Mouse (Mus musculus) kidney, embryonic 16.5 days (tissue): ENCODE data around the gene Ccnd1. TPM values are rescaled to one million over a fixed set of nuclear protein-coding genes. Genes with fewer than 3 reads are reported as not detected.

Experiments
- ATAC-seq: fragments of 200-750 bp; cut with Nextera tagmentation; 2 replicates; pipeline ENCODE4 v1.8.0; 2017; ENCODE audit warnings: moderate TSS enrichment; ENCODE audit not compliant: low FRiP score, low TSS enrichment
- H3K27ac ChIP-seq: fragments of 300-500 bp; sonication (generic); 2 replicates; pipeline ENCODE4 v1.5.1; 2014; ENCODE audit warnings: low read length
- H3K27me3 ChIP-seq: fragments of 300-500 bp; sonication (generic); 2 replicates; pipeline ENCODE4 v1.6.1; 2014; ENCODE audit warnings: low read length, control low read depth, mixed read lengths; ENCODE audit not compliant: insufficient read depth
- H3K36me3 ChIP-seq: fragments of 300-500 bp; sonication (generic); 2 replicates; pipeline ENCODE4 v1.6.1; 2014; ENCODE audit warnings: low read length, control low read depth, mixed read lengths; ENCODE audit not compliant: insufficient read depth
- H3K4me1 ChIP-seq: fragments of 300-500 bp; sonication (generic); 2 replicates; pipeline ENCODE4 v1.6.1; 2014; ENCODE audit warnings: low read length, control low read depth, mixed read lengths; ENCODE audit not compliant: insufficient read depth
- H3K4me2 ChIP-seq: fragments of 300-500 bp; sonication (generic); replicated peaks from 2 replicates; pipeline ENCODE4 v1.6.1; 2014; ENCODE audit warnings: low read depth, low read length
- H3K4me3 ChIP-seq: fragments of 300-500 bp; sonication (generic); 2 replicates; pipeline ENCODE4 v1.5.1; 2014; ENCODE audit warnings: mild to moderate bottlenecking, low read length
- H3K9ac ChIP-seq: fragments of 300-500 bp; sonication (generic); replicated peaks from 2 replicates; pipeline ENCODE4 v1.6.1; 2014; ENCODE audit warnings: low read length
- H3K9me3 ChIP-seq: fragments of 300-500 bp; sonication (generic); 2 replicates; pipeline ENCODE4 v1.6.1; 2016; ENCODE audit warnings: low read length, control low read depth
- whole genome bisulfite sequencing: fragments of 180-500 bp; shearing (Covaris S2); extraction: QIAGEN DNeasy Blood & Tissue Kit; methylation state at CpG from one replicate; pipeline ENCODE4 v1.1.7; 2014; 5-methylcytosine and 5-hydroxymethylcytosine counted together
- polyA plus RNA-seq: library from polyadenylated mRNA; unstranded; fragments of >200 nt; fragmentation: Nextera tagmentation; extraction: Ambion mirVana; gene quantifications from 2 replicates; pipeline ENCODE4 v1.2.1, GENCODE M21; 2015

Ccnd1 gene
- polyA plus RNA-seq, 1 experiment from 2014 or later = 185 TPM

DNA sequence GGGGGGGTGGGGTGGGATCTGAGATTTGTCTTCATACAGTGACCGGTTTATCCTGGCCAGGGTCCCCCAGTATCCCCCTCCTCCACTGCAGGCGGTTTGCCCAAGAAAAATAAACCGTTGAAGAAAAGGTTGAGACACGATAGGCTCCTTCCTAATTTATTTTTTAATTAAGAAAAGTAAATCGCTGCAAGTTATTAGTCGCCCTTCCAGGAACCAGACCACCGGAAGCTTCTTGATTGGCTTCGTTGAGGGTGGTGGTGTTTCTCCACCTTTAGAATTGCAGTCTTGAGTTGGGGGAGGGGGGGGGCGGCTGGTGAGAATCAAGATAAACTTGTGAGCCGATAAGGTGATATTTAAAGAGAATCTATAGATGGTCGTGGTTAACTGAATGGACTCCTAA lies 860 bp upstream of the Ccnd1 start:
- under 1% methylated on average over 11 of the region's 11 CpGs for WGBS
- peak overlapping the region; percentile 98 for H3K27ac ChIP-seq
- H3K4me2 ChIP-seq = peak overlapping the region; percentile 96
- peak overlapping the region; percentile 76 for H3K9ac ChIP-seq
- no peak for ATAC-seq
- H3K4me3 ChIP-seq = peak overlapping the region; percentile 85
- peaks cover 18% of the 10 kb centered on the region for H3K36me3 ChIP-seq
- H3K27me3 ChIP-seq = no peaks in the 10 kb centered on the region
- no peaks in the 10 kb centered on the region for H3K9me3 ChIP-seq
- peaks cover 42% of the 10 kb centered on the region for H3K4me1 ChIP-seq

DNA sequence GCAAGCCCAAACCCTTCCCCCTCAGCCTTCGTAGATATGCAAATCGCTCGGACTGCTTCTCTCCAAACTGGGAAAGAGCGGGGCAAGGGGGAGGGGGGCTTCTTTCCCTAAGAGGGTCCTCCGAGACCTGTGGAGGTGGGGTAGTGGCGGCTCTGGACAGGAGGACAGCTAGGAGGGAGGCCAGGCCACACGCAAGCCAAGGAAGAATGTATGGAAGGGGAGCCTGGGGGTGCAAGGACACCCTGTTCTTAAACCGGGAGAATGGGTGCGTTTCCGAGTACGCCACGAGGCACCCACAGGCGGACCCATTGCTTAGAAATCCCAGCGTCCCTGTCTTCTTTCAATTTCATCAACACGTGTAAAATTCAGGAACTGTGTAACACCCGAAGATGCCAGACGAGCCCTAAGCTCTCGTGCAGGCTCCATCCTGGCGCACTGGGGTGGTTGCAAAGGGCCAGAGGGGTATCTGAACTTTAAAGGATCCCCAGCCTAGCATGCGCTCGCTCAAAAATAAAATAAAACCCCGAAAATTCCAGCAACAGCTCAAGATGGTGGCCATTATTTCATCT lies 362 bp upstream of the Ccnd1 start:
- Histone ChIP-seq H3K9me3 (no peaks in the 10 kb centered on the region), H3K36me3 (peaks cover 23% of the 10 kb centered on the region), H3K9ac (peak overlapping the region; percentile 76), H3K4me2 (peak overlapping the region; percentile 96), H3K27me3 (no peaks in the 10 kb centered on the region), H3K27ac (peak overlapping the region; percentile 98), H3K4me3 (peak overlapping the region; percentile 85), H3K4me1 (peaks cover 46% of the 10 kb centered on the region)
- ATAC-seq = no peak
- under 1% methylated on average over 21 of the region's 22 CpGs for WGBS

DNA sequence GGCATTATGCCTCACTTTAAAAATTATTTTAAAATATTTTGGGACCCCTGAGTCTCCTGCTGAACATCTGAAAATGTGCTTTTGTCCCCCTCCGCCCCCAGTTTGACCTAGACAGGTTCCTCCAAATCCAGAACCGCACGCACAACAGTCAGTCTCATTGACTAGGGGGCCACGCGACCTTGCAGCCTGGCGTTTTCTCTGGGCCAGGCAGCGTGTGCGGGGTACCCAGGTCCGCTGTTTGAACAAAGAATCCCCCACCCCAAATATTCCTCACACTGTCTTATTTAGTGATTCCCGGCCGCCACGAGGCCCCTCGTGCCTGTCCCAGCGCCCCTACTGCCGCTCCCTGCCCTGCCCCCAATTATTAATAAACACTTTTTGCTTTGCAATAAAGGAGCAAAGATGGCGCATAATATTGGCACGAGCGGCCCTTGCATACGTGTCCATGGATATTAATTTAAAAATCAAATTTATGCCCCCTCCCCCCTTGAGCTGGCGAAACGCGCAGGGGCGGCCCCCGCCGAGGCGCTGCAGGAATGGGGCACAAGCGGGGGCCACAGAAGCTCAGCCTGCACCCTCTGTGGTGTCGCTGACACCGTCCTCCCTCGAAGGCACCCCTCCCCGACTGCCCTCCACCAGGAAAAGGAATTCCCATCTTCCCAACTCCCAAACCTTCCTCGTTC lies 923 bp downstream of the Ccnd1 start:
- no peaks in the 10 kb centered on the region for H3K27me3 ChIP-seq
- H3K4me3 ChIP-seq = peak overlapping the region; percentile 85
- peaks cover 46% of the 10 kb centered on the region for H3K4me1 ChIP-seq
- WGBS = under 1% methylated on average over 32 of the region's 32 CpGs
- ATAC-seq = no peak
- no peaks in the 10 kb centered on the region for H3K9me3 ChIP-seq
- H3K27ac ChIP-seq = peak overlapping the region; percentile 98
- H3K36me3 ChIP-seq = peaks cover 36% of the 10 kb centered on the region
- peak overlapping the region; percentile 76 for H3K9ac ChIP-seq
- H3K4me2 ChIP-seq = peak overlapping the region; percentile 96

DNA sequence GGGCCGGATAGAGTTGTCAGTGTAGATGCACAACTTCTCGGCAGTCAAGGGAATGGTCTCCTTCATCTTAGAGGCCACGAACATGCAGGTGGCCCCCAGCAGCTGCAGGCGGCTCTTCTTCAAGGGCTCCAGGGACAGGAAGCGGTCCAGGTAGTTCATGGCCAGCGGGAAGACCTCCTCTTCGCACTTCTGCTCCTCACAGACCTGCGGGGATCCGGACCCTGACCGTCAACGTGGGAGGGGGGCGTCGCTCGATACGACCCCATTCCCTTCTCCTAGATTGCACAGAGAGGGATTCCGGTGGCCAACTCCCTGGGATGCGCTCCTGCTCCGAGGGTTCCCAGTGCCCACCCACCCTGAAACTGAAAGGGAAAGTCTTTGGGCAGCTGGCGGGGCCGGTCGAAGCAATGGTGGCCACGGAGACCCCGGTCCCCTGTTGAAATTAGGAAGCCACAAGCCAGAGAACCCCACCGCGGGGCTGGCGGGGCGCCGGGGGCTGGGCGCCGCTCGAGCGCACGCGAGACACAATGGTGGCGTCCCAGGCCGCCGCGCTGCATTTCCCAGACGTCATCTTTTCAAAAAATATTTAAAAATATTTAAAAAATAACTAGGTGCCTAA lies 1.7 kb downstream of the Ccnd1 start:
- Histone ChIP-seq H3K4me1 (peaks cover 45% of the 10 kb centered on the region), H3K36me3 (peaks cover 43% of the 10 kb centered on the region), H3K4me2 (peak overlapping the region; percentile 96), H3K9ac (peak overlapping the region; percentile 76), H3K4me3 (peak overlapping the region; percentile 85), H3K9me3 (no peaks in the 10 kb centered on the region), H3K27me3 (no peaks in the 10 kb centered on the region), H3K27ac (peak overlapping the region; percentile 98)
- WGBS = under 1% methylated on average over 39 of the region's 39 CpGs
- no peak for ATAC-seq

DNA sequence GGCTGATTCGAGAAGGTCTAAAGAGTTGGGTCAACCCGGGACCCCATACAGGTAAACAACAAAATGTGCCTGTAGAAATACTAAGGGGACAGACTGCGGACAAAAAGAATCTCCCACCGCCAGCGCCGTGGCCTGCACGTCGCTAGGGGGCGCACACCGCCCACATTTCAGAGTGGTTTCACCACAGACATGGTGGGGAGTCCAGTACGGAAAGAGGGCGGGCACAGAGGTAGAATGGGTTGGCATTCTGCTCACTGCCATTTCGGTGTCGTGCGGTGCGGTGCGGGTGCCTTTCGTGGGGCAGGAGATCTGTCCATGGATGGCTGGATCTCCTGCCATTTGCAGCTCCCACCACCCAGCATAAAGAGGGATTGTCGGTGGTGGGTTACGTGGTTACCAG lies 2.2 kb downstream of the Ccnd1 start:
- Histone ChIP-seq H3K9me3 (no peaks in the 10 kb centered on the region), H3K36me3 (peaks cover 48% of the 10 kb centered on the region), H3K27ac (peak overlapping the region; percentile 98), H3K9ac (peak overlapping the region; percentile 76), H3K4me1 (peaks cover 40% of the 10 kb centered on the region), H3K4me3 (peak overlapping the region; percentile 85), H3K4me2 (peak overlapping the region; percentile 96), H3K27me3 (no peaks in the 10 kb centered on the region)
- ATAC-seq = no peak
- WGBS = 1% methylated on average over 20 of the region's 20 CpGs

DNA sequence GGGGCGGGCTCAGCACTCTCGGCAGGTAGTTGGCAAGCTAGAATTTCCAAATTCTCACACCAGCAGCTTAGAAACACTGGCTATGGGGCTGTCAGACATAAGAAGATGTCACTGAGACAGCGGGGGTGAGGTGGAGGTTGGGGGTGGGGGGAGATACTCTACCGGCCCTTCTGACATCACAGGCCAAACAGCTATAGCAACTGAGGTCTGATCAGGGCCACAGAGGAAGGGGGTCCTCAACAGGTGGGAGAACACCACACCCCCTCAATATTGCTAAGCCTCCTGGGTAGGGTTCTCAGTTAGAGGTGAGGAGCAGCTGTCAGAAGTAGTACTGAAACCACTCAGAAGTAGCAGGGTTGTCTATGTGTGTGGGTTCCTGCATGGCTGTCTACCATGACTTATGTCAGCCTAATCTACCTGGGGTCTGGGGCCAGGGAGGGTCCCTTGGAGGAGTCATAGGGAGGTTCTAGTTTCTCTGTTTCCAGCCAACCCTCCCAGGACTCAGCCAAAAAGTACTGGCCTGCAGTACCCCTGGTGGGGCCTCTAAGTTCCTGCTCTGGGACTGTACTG lies 3.3 kb downstream of the Ccnd1 start:
- Histone ChIP-seq H3K27ac (peak overlapping the region; percentile 16; the same call in 1 of the 2 replicates), H3K4me3 (peak overlapping the region; percentile 85), H3K36me3 (peaks cover 53% of the 10 kb centered on the region), H3K4me2 (peak overlapping the region; percentile 96), H3K4me1 (peaks cover 36% of the 10 kb centered on the region), H3K9ac (peak overlapping the region; percentile 76), H3K9me3 (no peaks in the 10 kb centered on the region), H3K27me3 (no peaks in the 10 kb centered on the region)
- no peak for ATAC-seq
- 85% methylated on average over 4 of the region's 4 CpGs for WGBS

DNA sequence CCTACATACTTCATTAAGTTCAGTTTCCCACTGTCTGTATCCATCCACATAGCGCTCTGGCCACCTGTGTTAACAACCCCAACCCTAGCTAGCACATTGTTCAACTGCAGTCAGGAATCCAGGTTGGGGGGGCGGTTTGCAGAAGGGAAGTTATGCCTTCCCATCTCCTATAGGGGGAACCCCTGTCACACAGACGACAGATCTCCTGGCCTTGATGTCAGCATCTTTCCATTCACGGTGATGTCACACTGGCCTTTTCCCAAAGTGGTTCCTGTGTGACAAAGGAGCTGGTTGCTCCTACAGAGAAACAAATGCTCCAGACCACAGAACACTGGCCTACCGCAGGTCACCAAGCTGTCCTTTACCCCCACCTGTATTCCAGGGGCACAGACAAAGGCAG lies 4.2 kb downstream of the Ccnd1 start:
- 51% methylated on average over 5 of the region's 5 CpGs for WGBS
- Histone ChIP-seq H3K4me1 (peaks cover 30% of the 10 kb centered on the region), H3K27ac (peak overlapping the region; percentile 16; the same call in 1 of the 2 replicates), H3K9ac (no peak overlapping the region; the same call in 1 of the 2 replicates), H3K36me3 (peaks cover 58% of the 10 kb centered on the region), H3K27me3 (no peaks in the 10 kb centered on the region), H3K4me2 (peak overlapping the region; percentile 96), H3K4me3 (peak overlapping the region; percentile 85; the same call in 1 of the 2 replicates), H3K9me3 (no peaks in the 10 kb centered on the region)
- no peak for ATAC-seq

DNA sequence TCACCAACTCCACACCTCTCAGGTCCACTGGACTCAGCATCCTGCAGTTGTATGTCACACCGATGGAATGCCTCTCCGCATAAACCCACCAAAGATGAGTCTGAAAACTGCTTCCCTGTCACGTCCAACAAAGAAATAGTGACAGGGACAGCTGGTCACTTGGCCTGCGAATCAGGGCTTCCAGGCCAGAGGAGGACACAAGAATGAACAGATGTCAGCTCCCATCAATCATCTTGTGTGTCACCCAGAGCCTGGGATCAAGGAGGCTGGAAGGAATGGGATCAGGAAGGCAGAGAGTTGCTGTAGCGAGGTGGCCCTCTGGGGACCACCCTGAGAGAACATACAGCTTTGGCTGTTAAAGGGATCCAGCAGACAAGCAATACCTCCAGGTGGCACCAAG lies 4.8 kb downstream of the Ccnd1 start:
- H3K9ac ChIP-seq = no peak overlapping the region
- no peaks in the 10 kb centered on the region for H3K9me3 ChIP-seq
- no peak overlapping the region for H3K27ac ChIP-seq
- 62% methylated on average over 5 of the region's 5 CpGs for WGBS
- peaks cover 23% of the 10 kb centered on the region for H3K4me1 ChIP-seq
- ATAC-seq = no peak
- H3K27me3 ChIP-seq = no peaks in the 10 kb centered on the region
- peaks cover 59% of the 10 kb centered on the region for H3K36me3 ChIP-seq
- H3K4me2 ChIP-seq = no peak overlapping the region
- no peak overlapping the region for H3K4me3 ChIP-seq

DNA sequence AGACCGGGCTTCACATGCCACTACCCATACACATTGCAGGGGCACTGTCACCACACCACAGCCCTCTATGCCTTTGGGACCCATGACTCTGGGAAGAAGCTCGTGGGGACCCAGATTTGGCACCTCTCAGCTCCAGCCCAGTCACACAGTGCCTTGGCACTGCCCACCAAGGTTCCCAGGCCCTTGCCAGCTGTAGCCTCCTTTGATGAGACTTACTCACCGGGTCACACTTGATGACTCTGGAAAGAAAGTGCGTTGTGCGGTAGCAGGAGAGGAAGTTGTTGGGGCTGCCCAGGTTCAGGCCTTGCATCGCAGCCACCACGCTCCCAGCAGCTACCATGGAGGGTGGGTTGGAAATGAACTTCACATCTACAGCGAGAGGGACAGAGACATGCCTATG lies 5.9 kb downstream of the Ccnd1 start:
- Histone ChIP-seq H3K9me3 (no peaks in the 10 kb centered on the region), H3K4me2 (no peak overlapping the region), H3K27me3 (no peaks in the 10 kb centered on the region), H3K27ac (no peak overlapping the region), H3K4me3 (no peak overlapping the region), H3K9ac (peak overlapping the region; percentile 35; the same call in 1 of the 2 replicates), H3K4me1 (peaks cover 22% of the 10 kb centered on the region), H3K36me3 (peaks cover 68% of the 10 kb centered on the region)
- 89% methylated on average over 8 of the region's 8 CpGs for WGBS
- ATAC-seq = no peak
